Mouse (Mus musculus): ENCODE results near the gene Slc38a10.

DNA sequence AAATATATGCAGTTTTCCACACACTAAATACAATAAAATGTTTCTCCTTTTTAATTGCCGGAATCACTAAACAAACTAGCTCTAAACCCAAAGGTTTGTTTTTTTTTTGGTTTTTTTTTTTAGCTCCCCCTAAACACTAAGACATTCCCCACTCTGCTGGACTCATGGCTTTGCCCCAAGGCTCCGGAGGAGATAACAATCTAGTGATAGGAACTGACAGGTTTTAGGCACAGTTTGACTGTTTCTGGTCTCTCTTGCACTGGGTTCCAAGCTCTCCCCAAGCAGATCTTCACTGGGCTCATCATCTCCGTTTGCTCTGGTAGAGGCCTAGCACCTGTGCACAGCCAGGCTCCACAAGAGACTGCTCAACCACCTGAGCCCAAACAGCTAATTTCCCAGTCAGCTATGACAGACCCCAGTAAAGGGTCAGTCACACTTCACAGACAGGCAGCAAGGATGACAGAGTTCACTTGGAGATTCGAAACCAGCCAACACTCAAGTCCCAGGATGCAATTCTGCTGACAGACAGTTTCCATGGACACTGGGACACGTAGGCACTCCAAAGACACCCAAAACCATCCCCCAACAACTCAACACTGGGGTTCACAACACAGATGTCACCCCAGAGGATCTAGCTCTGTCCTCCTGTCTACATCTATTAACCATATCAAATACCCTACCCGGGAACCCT lies 1.5 kb downstream of the Slc38a10 start:
- no peak for TF ChIP-seq GATA1 (IDR thresholded peaks at IDR 0.05; ENCODE audit: borderline replicate concordance, low read length)
- no peak for TF ChIP-seq FLI1 (IDR thresholded peaks at IDR 0.05; ENCODE audit: low read length)

All from megakaryocyte, embryonic 14.5 days (primary cell).